Mouse (Mus musculus) CD4-positive, CD25-positive, alpha-beta regulatory T cell, adult 4 months (primary cell): ENCODE measurements around the gene Ap3d1. TPM values are rescaled to one million over a fixed set of nuclear protein-coding genes. Genes with fewer than 3 reads are reported as not detected.

Source experiments
- ATAC-seq: one replicate; pipeline ENCODE4 v1.8.0; 2017
- polyA plus RNA-seq, 2 experiments: library from polyadenylated mRNA; unstranded; fragments of 100-300 nt; shearing (Covaris generic); gene quantifications; one replicate each; pipeline ENCODE4 v1.2.1; 2017

Gene Ap3d1
- polyA plus RNA-seq, 2 experiments from 2014 or later, result 26.7 to 29.1 TPM

DNA sequence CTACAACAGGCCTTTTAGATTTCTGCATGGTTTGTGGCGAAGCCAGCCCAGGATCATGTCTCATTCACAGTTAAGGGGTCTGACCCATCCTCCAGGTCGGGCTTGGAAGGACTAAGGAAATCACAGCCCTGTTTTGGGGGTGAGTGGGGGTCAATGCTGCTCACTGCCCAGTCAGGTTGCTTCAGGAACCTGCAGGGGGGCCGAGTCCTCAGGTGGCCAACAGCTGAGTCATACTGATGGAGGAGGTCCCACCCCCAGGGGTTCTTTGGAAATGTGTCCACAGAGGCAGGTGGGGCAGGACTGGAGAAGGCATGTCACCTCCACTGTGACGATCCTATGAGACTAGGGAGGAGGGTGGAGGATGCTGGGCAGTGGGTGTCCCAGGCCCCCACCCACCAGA, 76.6 kb downstream of the Ap3d1 start:
- no peak for ATAC-seq

DNA sequence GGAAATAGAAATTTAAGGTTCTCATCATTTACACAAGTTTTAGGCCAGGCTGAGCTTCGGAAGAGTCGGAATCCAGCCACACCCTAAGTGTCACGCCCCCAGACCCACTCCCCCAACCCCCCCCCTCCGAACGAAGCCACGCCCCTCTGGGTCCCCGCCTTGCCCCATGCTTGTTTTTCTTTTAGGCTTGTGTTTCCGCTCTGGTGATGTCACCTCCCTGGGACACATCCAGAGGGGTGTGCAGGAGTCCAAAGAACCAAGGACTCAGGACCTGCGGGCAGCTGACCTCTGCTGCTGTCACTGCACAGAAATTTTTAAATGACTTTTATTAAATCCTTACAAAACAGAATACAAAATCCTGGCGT, 77.1 kb downstream of the Ap3d1 start:
- peak; percentile 47 for ATAC-seq

DNA sequence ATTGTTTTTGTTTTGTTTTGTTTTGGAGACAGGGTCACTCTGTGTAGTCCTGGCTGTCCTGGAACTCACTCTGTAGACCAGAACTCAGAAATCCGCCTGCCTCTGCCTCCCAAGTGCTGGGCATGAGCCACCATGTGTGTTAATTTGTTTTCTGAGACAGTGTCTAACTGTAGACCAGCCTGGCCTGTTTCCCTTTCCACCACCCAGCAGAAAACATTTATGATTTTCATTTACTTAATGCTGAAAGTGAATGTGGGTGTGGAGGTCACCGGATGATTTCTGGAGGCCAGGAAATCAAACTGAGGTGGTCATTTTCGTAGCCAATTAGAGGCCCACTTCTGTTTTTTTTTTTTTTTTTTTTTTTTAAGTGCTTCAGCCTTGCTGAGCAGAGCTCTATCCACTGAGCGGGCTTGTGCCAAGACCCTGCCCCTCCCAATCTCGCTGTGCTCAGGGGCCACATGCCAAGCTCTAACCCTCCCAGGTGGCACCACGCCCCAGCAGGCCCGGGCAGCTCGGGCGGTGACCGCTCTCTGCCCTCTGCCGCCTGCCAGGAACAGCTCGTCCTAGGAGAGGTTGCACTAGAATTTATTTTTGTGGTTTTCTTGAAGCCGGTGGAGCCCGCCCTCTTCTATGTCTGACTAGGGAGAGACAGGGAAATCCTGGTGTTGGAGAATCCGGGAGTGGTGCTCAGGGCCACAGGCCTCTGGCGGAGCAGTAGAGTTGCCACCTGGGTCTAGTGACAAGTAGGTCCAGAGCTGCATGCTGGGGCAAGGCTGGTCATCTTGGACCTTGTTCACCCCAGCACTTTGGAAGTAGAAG, 77.7 kb downstream of the Ap3d1 start:
- ATAC-seq, result peak; percentile 40

DNA sequence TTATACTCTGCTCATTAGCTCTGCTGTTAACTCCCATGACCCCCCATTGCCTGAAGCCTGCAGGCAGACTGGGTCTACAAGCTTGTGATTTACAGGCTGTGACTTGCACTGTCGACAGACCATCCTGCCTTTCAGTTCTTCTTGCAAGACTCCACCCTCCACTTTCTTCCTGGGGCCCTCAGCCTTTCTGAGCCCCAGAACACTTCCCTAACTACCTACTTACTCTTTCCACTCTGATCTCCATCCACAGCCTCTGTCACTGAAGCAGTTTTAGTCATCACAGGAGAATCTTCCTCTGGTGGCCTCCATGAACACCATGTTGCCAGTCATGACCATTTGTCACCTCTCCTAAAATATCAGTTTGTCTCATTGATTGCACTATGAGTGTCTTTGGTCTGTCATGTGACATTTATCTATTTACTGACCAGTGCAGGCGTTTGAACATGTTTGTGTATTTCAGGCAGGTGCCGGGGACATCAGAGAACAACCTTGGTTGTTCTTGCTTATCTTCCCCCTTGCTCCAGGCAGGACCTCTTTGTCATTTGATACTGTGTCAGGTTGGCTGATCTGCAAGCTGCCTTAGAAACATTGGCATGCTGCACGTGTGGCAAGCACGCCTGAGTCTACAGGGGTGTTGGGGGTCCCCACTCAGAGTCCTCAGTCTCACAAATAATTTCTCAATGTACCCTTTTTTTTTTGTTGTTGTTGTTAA, 78.4 kb downstream of the Ap3d1 start:
- ATAC-seq, result no peak

DNA sequence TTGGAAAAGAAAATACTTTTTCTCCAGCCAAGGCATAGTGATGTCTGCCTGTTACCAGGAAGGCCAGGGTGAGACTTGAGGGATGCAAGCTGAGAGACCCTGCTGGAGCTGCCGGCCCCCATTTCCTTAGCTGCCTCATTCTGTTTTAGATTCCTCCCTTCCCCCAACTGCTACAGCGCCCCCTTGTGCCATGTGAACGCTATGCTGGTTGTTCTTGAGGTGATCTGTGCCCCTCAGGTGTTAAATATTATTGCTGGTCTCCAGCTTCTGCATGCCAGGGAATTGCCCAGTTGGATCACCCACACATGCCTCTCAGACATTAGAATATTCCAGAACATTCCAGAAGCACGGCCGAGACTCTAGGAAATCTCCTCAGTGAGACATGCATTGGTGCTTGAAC, 80.9 kb downstream of the Ap3d1 start:
- no peak for ATAC-seq

DNA sequence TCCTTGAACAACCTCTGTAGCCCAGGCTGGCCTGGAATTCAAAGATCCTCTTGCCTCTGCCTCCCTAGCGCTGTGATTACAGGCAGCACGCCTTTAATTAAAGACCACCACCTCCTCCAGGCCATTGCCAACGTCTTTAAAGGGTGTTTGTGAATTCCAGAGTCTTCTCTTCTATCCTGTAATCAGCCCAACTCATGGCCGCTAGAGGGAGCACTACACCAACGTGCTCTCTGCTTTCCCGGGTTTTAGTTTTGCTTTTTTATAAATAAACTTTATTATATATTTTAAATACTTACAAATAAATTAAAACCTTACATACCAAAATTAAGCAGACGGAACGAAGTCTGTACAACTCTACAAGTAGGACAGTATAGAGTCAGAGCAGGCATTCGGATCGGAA, 82.9 kb downstream of the Ap3d1 start:
- ATAC-seq, result peak; percentile 28

DNA sequence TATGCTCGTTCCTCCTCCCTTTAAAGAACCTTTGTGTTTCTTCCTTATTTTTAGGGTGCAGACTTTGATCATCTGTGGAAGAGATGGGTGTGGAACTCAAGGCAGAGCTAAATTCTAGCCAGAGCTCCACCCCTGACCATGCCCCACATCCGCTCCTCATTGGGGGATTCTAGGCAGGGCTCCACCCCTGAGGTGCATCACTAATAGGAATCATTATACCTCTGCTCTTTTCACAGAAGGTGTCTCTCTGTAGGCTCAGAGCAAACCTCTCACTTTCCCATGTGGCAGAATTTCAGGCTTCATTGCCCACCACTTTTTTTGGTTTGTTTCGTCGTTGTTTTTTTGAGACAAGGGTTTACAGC, 83.2 kb downstream of the Ap3d1 start:
- ATAC-seq, result peak; percentile 68

DNA sequence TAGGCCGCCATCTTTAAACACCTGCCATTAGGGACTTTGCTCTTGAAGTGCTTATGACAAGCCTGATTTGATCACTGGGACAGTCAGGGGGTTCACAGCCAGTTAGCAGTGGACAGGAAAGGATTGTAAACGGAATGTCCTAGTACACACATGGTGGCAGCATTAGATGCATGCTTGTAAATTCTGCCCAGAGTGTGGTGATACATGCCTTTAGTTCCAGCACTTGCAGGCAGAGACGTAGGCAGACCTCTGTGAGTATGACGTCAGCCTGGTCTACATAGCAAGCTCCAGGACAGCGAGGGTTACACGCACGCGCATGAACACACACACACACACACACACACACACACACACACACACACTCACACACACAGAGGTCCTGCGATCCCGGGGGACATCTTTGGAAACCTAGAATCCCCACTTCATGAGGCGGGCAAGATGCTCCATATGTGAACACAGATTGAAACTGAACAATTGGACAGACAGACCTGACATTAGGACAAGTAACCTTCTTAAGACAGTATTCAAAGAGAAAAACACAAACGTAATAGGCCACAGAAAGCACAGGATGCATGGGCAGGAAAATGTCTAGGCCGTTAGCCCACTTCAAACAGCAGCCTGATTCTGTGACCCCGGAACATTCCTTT, 83.7 kb downstream of the Ap3d1 start:
- peak; percentile 34 for ATAC-seq

Other genes starting within 250 kb of the Ap3d1 start
- gene Onecut3, start 247.4 kb downstream of the Ap3d1 start, polyA plus RNA-seq, result not detected
- gene Atp8b3, start 203.1 kb downstream of the Ap3d1 start, polyA plus RNA-seq, result not detected
- 10 to 100 TPM; 13.6 to 16.4 TPM for gene Rexo1, start 180.7 kb downstream of the Ap3d1 start, polyA plus RNA-seq
- 1 to 10 TPM; 7.2 to 10.0 TPM for gene Klf16, start 164.9 kb downstream of the Ap3d1 start, polyA plus RNA-seq
- 1 to 10 TPM; 2.3 to 9.7 TPM for gene Abhd17a, start 151.9 kb downstream of the Ap3d1 start, polyA plus RNA-seq
- gene Scamp4, start 139.4 kb downstream of the Ap3d1 start, polyA plus RNA-seq, result 100 to 1,000 TPM in 1 of 2 experiments, 10 to 100 TPM in 1; 98.1 to 145 TPM
- 1 to 10 TPM; 1.7 to 3.6 TPM for gene Adat3, start 139.4 kb downstream of the Ap3d1 start, polyA plus RNA-seq
- gene Gm49322, start 136.2 kb downstream of the Ap3d1 start, polyA plus RNA-seq, result 10 to 100 TPM; 11.1 to 13.6 TPM
- gene Csnk1g2, start 119.4 kb downstream of the Ap3d1 start, polyA plus RNA-seq, result 10 to 100 TPM in 1 of 2 experiments, 1 to 10 TPM in 1; 6.9 to 12.8 TPM
- gene Btbd2, start 85.2 kb downstream of the Ap3d1 start, polyA plus RNA-seq, result 1 to 10 TPM; 7.2 to 7.3 TPM
- 10 to 100 TPM; 37.3 to 51.7 TPM for gene Mknk2, start 64.2 kb downstream of the Ap3d1 start, polyA plus RNA-seq
- 100 to 1,000 TPM; 265 to 359 TPM for gene Mob3a, start 40.3 kb downstream of the Ap3d1 start, polyA plus RNA-seq
- 100 to 1,000 TPM in 1 of 2 experiments, 10 to 100 TPM in 1; 89.2 to 116 TPM for gene Izumo4, start 40.1 kb downstream of the Ap3d1 start, polyA plus RNA-seq
- gene Dot1l, start 12.9 kb upstream of the Ap3d1 start, polyA plus RNA-seq, result 10 to 100 TPM; 13.4 to 15.5 TPM
- 10 to 100 TPM; 12.3 to 13.2 TPM for gene Sf3a2, start 55.9 kb upstream of the Ap3d1 start, polyA plus RNA-seq
- 100 to 1,000 TPM; 106 to 120 TPM for gene Plekhj1, start 56.4 kb upstream of the Ap3d1 start, polyA plus RNA-seq
- gene Amh, start 63.0 kb upstream of the Ap3d1 start, polyA plus RNA-seq, result not detected
- gene Jsrp1, start 71.2 kb upstream of the Ap3d1 start, polyA plus RNA-seq, result not detected
- gene Oaz1, start 84.4 kb upstream of the Ap3d1 start, polyA plus RNA-seq, result 1,000 to 10,000 TPM; 1,727 to 2,219 TPM
- not detected for gene Lingo3, start 101.8 kb upstream of the Ap3d1 start, polyA plus RNA-seq
- 100 to 1,000 TPM; 198 to 233 TPM for gene Lsm7, start 112.9 kb upstream of the Ap3d1 start, polyA plus RNA-seq
- 10 to 100 TPM; 12.2 to 22.2 TPM for gene Sppl2b, start 113.0 kb upstream of the Ap3d1 start, polyA plus RNA-seq
- not detected for gene Tmprss9, start 129.6 kb upstream of the Ap3d1 start, polyA plus RNA-seq
- gene Timm13, start 158.7 kb upstream of the Ap3d1 start, polyA plus RNA-seq, result 100 to 1,000 TPM; 212 to 257 TPM
- 1 to 10 TPM; 3.3 to 4.7 TPM for gene Lmnb2, start 176.0 kb upstream of the Ap3d1 start, polyA plus RNA-seq
- 10 to 100 TPM; 25.3 to 38.9 TPM for gene Gadd45b, start 187.8 kb upstream of the Ap3d1 start, polyA plus RNA-seq